Mouse (Mus musculus) heart, adult 2 months (tissue): Measurements from ENCODE around the gene Cenpt. TPM values are rescaled to one million over a fixed set of nuclear protein-coding genes. Genes with fewer than 3 reads are reported as not detected.

Source experiments
- DNase-seq, 2 experiments: peaks; one replicate each; pipeline ENCODE4 v3.0.0; 2021
- H3K27ac ChIP-seq: fragments of 200-600 bp; 2 replicates; pipeline ENCODE4 v1.8.1; 2022
- H3K27me3 ChIP-seq: fragments of 200-500 bp; 2 replicates; pipeline ENCODE4 v1.6.1; 2012; ENCODE audit warnings: mild to moderate bottlenecking, low read length, inconsistent platforms, mixed read lengths; ENCODE audit not compliant: control insufficient read depth, insufficient read depth
- H3K36me3 ChIP-seq: fragments of 200-500 bp; 2 replicates; pipeline ENCODE4 v1.6.1; 2012; ENCODE audit warnings: low read length, inconsistent platforms; ENCODE audit not compliant: control insufficient read depth, insufficient read depth
- H3K4me1 ChIP-seq: fragments of 200-500 bp; 2 replicates; pipeline ENCODE4 v1.6.1; 2011; ENCODE audit warnings: low read length; ENCODE audit not compliant: control insufficient read depth, insufficient read depth
- H3K4me3 ChIP-seq: fragments of 200-600 bp; 2 replicates; pipeline ENCODE4 v1.8.1; 2022
- H3K79me2 ChIP-seq: fragments of 200-500 bp; replicated peaks from 2 replicates; pipeline ENCODE4 v1.6.1; 2012; ENCODE audit warnings: mild to moderate bottlenecking, inconsistent platforms, low read length, moderate library complexity, mixed read lengths; ENCODE audit not compliant: control insufficient read depth, insufficient read depth
- H3K9ac ChIP-seq: fragments of 200-500 bp; 2 replicates; pipeline ENCODE4 v1.6.1; 2012; ENCODE audit warnings: low read depth, mild to moderate bottlenecking, control low read depth, inconsistent platforms, low read length, mixed read lengths
- CTCF ChIP-seq: fragments of 200-600 bp; IDR thresholded peaks from 2 replicates; pipeline ENCODE4 v1.8.1; 2022; ENCODE audit warnings: antibody characterized with exemption, mild to moderate bottlenecking, moderate library complexity
- EP300 ChIP-seq: fragments of 200-500 bp; IDR thresholded peaks from 2 replicates; pipeline ENCODE4 v1.6.1; 2011; ENCODE audit warnings: low read depth, low read length, control low read depth; ENCODE audit not compliant: insufficient read depth
- POLR2A ChIP-seq: fragments of 200-500 bp; IDR thresholded peaks from 2 replicates; pipeline ENCODE4 v1.6.1; 2011; ENCODE audit warnings: mild to moderate bottlenecking, low read depth, low read length, control low read depth; ENCODE audit not compliant: insufficient read depth
- WGBS: fragments of 180-500 bp; shearing (Covaris S2); methylation state at CpG from one replicate; pipeline ENCODE4 v1.1.7; 2018; 5-methylcytosine and 5-hydroxymethylcytosine counted together
- intact Hi-C: fragments of 180-260 bp; cut with DNase I; formaldehyde crosslinking; loops from one replicate; pipeline ENCODE4 v1.15.1; 2025
- polyA plus RNA-seq: library from polyadenylated mRNA; depleted of rRNA; stranded (reverse); fragments of >200 nt; gene quantifications from 2 replicates; pipeline ENCODE4 v1.2.3, GENCODE M21; 2012
- total RNA-seq, 2 experiments: library from RNA; stranded (reverse); gene quantifications; 2 replicates each; pipeline ENCODE4 v1.2.3; 2021

Gene Cenpt
- total and polyA plus RNA-seq, 3 experiments, result 2.3 to 6.0 (median 2.7) TPM

DNA sequence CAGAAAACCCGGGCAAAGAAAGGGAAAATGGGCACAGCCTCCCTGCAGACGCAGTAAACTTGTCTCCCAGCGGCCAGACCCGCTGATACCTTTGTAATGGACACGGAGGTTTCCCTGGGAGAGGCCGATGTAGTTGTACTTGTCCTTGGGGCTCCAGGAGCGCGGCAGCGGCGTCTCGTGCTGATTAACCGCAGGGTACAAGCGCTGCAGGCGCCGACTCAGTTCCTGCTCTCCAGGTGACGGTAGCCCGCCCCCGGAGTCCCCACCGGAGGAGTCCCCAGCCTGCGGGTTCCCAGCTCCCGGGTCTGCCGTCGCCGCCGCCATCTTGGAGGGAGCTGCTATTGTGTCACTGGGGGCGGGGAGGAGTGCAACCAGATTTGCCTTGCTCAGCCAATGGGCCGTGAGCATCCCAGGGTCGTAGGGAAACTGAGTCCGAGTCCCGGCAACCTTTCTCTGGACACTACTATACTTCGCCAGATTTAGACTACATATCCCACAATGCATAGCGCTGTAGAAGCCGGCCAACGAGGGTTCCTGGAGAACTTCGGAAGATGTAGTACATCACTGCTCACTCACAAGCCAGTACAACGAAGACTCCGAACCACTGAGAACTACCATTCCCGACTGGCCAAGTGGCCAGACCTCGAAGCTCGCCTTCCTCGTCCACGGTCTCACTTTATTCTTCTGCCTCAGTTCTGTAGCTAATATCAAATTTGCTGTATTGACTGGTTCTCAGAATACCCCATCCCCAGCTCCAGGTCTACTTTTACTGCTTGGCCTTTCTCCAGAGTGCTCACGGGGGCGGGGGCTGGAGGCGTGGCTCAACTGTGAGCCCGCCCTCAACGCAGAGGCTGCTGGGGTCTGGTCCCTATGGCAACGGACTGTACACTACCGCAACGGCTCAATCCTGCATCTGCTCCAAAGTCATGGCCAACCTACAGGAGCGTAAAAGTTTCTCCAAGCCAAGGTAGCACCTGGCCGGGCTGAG, 25.9 kb downstream of the Cenpt start, which contains the start of the genes Ranbp10 and Tsnaxip1:
Ranbp10 (minus strand) TSS at position 490 of the 988 bp plus-strand sequence.
Tsnaxip1 (plus strand) TSS at position 871 of the 988 bp plus-strand sequence.
- DNase-seq, result peak; percentile 93 to 98
- intact Hi-C loops, result loop anchor here (2.0 to 5.0 kb wide), 3 partner anchors 26 to 112 kb away; partner anchors contain the start of genes Cenpt and Gfod2
- Histone ChIP-seq H3K27ac (peak within 1 kb of the TSS; percentile 83), H3K27me3 (no peaks in the 10 kb centered on the region), H3K36me3 (peaks cover 8% of the 10 kb centered on the region; the same call in 1 of the 2 replicates), H3K9ac (peak within 1 kb of the TSS; percentile 80), H3K4me1 (peaks cover 4% of the 10 kb centered on the region), H3K4me3 (peak within 1 kb of the TSS; percentile 88), H3K79me2 (peaks cover 1% of the 10 kb centered on the region)
- WGBS, result 1% methylated on average over 52 of the region's 52 CpGs
- TF ChIP-seq EP300 (0 out of 2 replicates have a peak, but pooled peaks have one; percentile 40), CTCF (no peak), POLR2A (peak; percentile 87)

DNA sequence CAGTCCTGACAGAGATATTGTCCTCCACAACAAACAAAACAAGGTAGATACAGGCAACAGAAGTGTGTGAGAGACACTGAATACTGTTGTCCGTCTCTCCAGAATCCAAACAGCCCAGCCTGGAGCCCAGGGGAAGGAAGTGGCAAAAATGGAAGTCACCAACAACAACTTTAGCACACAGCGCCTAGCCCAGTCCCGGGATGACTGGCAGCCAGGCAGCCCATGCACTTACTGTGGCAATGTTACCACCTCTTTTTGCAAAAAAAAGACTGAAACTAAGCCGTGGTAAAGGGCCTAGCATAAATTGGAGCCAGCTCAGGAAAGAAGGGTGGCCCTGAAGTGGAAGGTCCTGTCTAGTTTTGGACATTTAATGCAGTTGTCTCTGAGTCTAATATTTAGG, 26.7 kb downstream of the Cenpt start:
- Histone ChIP-seq H3K27me3 (no peaks in the 10 kb centered on the region), H3K4me1 (peaks cover 4% of the 10 kb centered on the region), H3K79me2 (peaks cover 3% of the 10 kb centered on the region), H3K36me3 (peaks cover 8% of the 10 kb centered on the region; the same call in 1 of the 2 replicates), H3K9ac (peak overlapping the region; percentile 80), H3K27ac (peak overlapping the region; percentile 83), H3K4me3 (peak overlapping the region; percentile 88)
- intact Hi-C loops, result loop anchor here (2.0 to 5.0 kb wide), 3 partner anchors 26 to 112 kb away; partner anchors contain the start of genes Cenpt and Gfod2
- under 1% methylated on average over 4 of the region's 4 CpGs for WGBS
- TF ChIP-seq EP300 (no peak), POLR2A (no peak), CTCF (no peak)
- no peak for DNase-seq

DNA sequence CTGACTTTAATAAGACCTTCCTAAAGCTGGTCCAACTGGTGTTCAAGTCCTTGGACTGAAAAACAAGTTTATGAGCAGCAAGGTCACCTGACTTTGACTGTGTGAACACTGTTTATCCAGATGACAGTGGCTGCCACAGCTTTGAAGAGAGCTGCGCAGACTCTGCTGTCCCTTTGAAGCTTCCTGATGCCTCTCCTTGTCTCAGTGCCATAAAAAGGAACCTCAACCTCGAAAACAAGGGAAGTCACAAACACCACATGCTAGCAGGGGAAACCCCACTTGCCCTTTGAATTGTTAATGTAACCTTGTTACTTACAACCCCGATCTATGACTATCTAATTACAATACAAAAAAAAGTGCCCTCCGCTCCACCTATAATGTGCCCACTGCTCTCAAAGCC, 27.6 kb downstream of the Cenpt start:
- peaks cover 8% of the 10 kb centered on the region; the same call in 1 of the 2 replicates for H3K36me3 ChIP-seq

DNA sequence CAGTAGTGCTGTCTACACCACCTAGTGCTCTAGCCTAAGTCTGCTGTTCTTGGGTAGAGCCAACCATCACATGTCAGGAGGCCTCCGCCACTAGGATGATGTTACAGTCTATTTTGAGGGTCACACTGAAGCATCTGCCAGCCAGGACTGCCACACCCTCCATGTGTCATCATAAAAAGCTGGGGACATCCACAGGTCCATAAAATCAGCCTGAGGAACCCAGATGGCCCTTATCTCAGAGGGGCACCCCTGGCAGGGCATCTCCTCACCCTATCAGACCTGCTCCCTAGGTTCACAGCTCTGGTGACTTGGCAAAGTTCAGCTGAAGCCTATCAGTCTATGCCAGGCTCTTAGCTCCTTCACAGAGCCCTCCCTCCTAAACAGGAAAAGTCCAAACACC, 32.2 kb downstream of the Cenpt start:
- H3K36me3 ChIP-seq, result peaks cover 8% of the 10 kb centered on the region; the same call in 1 of the 2 replicates
- DNase-seq, result peak in 1 of 2 experiments; percentile 65
- H3K27ac ChIP-seq, result peak overlapping the region; percentile 69
- H3K79me2 ChIP-seq, result peaks cover 6% of the 10 kb centered on the region
- H3K4me1 ChIP-seq, result peaks cover 9% of the 10 kb centered on the region
- intact Hi-C loops, result no loop called here
- H3K4me3 ChIP-seq, result no peak overlapping the region
- H3K27me3 ChIP-seq, result no peaks in the 10 kb centered on the region
- WGBS, result 69% methylated on average over 1 of the region's 1 CpGs
- H3K9ac ChIP-seq, result no peak overlapping the region
- TF ChIP-seq EP300 (0 out of 2 replicates have a peak, but pooled peaks have one; percentile 46), POLR2A (no peak), CTCF (no peak)

More for the DNA sequence above, 27.6 kb downstream of the Cenpt start:
- intact Hi-C loops, result loop anchor here (5.0 kb wide), 1 partner anchor 68 kb away; the partner anchor contains the start of gene Gfod2
- Histone ChIP-seq H3K9ac (no peak overlapping the region), H3K4me1 (peaks cover 8% of the 10 kb centered on the region), H3K27ac (no peak overlapping the region), H3K79me2 (peaks cover 4% of the 10 kb centered on the region), H3K4me3 (no peak overlapping the region), H3K27me3 (no peaks in the 10 kb centered on the region)
- WGBS, result 47% methylated on average over 4 of the region's 4 CpGs
- DNase-seq, result no peak
- TF ChIP-seq POLR2A (no peak), CTCF (no peak), EP300 (no peak)

DNA sequence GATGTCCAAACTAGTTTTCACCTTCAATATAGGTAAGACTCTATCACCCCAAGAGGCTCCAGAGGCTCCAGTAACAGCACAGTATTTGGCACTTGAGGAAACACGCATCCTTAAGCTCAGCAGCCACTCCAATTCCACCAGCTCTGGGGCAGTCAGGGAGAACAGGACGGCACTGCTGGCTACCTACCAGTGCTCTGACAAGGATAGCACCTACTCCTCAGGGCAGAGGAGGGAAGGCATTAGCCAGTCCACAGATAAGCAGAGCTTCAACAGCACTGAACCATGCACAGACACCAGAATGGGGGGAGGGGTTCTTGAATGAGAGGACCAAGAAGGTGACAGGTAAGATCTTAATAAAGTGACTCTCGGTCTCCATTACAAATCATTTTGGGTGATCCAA, 33.4 kb downstream of the Cenpt start:
- intact Hi-C loops, result no loop called here
- Histone ChIP-seq H3K79me2 (peaks cover 6% of the 10 kb centered on the region; the same call in 1 of the 2 replicates), H3K36me3 (no peaks in the 10 kb centered on the region), H3K4me1 (peaks cover 7% of the 10 kb centered on the region), H3K27ac (no peak overlapping the region; the same call in 1 of the 2 replicates), H3K27me3 (no peaks in the 10 kb centered on the region), H3K4me3 (no peak overlapping the region), H3K9ac (no peak overlapping the region)
- no peak for TF ChIP-seq POLR2A
- TF ChIP-seq CTCF, result no peak
- TF ChIP-seq EP300, result no peak
- WGBS, result 82% methylated on average over 3 of the region's 3 CpGs
- no peak for DNase-seq
